Mouse (Mus musculus) cerebellum, adult 2 months (tissue): ENCODE results near the gene Fbf1. TPM values are rescaled to one million over a fixed set of nuclear protein-coding genes. Genes with fewer than 3 reads are reported as not detected.

Experiments used
- DNase-seq, 2 experiments: peaks; one replicate each; pipeline ENCODE4 v3.0.0; 2021
- H3K27ac ChIP-seq: fragments of 200-500 bp; 2 replicates; pipeline ENCODE4 v1.5.1; 2012; ENCODE audit warnings: low read length, control low read depth, inconsistent platforms; ENCODE audit not compliant: insufficient read depth
- H3K27me3 ChIP-seq: fragments of 200-500 bp; 2 replicates; pipeline ENCODE4 v1.6.1; 2012; ENCODE audit warnings: inconsistent platforms, mild to moderate bottlenecking, low read length, moderate library complexity; ENCODE audit not compliant: control insufficient read depth, insufficient read depth
- H3K4me1 ChIP-seq: fragments of 200-500 bp; 2 replicates; pipeline ENCODE4 v1.6.1; 2011; ENCODE audit warnings: low read length; ENCODE audit not compliant: control insufficient read depth, insufficient read depth
- H3K4me3 ChIP-seq: fragments of 200-500 bp; replicated peaks from 2 replicates; pipeline ENCODE3; 2011; ENCODE audit warnings: mild to moderate bottlenecking, low read depth, low read length, control low read depth; ENCODE audit not compliant: insufficient read depth
- CTCF ChIP-seq: fragments of 200-500 bp; IDR thresholded peaks from 2 replicates; pipeline ENCODE4 v1.5.1; 2011; ENCODE audit warnings: low read depth, mild to moderate bottlenecking, control low read depth, low read length, moderate library complexity, borderline replicate concordance; ENCODE audit not compliant: insufficient read depth
- POLR2A ChIP-seq: fragments of 200-500 bp; IDR thresholded peaks from 2 replicates; pipeline ENCODE4 v1.6.1; 2011; ENCODE audit warnings: low read length, control low read depth, borderline replicate concordance; ENCODE audit not compliant: insufficient read depth
- WGBS: fragments of 180-500 bp; shearing (Covaris S2); methylation state at CpG from one replicate; pipeline ENCODE4 v1.1.7; 2018; 5-methylcytosine and 5-hydroxymethylcytosine counted together
- polyA plus RNA-seq: library from polyadenylated mRNA; depleted of rRNA; stranded (reverse); fragments of >200 nt; gene quantifications from 2 replicates; pipeline ENCODE4 v1.2.3, GENCODE M21; 2012

The Fbf1 gene
- polyA plus RNA-seq, 1 experiment = 81.1 TPM

GRCm38 (mm10) chr11:116161312-116161711, 6.7 kb downstream of the Fbf1 start:
- peaks cover 3% of the 10 kb centered on the region for H3K4me1 ChIP-seq
- H3K27me3 ChIP-seq = no peaks in the 10 kb centered on the region
- no peak overlapping the region for H3K4me3 ChIP-seq
- no peak for DNase-seq
- TF ChIP-seq CTCF (no peak), POLR2A (no peak)
- 78% methylated on average over 12 of the region's 12 CpGs for WGBS
- no peak overlapping the region for H3K27ac ChIP-seq

GRCm38 (mm10) chr11:116150960-116151359, 17.0 kb downstream of the Fbf1 start:
- H3K4me1 ChIP-seq = peaks cover 37% of the 10 kb centered on the region
- no peak overlapping the region for H3K4me3 ChIP-seq
- DNase-seq = no peak
- WGBS = 97% methylated on average over 2 of the region's 2 CpGs
- no peaks in the 10 kb centered on the region for H3K27me3 ChIP-seq
- H3K27ac ChIP-seq = no peak overlapping the region
- TF ChIP-seq CTCF = no peak
- TF ChIP-seq POLR2A = no peak

- WGBS = 44% methylated on average over 6 of the region's 6 CpGs
- H3K27ac ChIP-seq = peak overlapping the region; percentile 68
Measured at GRCm38 (mm10) chr11:116149341-116149740, 18.6 kb downstream of the Fbf1 start.

GRCm38 (mm10) chr11:116148761-116149221, 19.2 kb downstream of the Fbf1 start:
- TF ChIP-seq POLR2A = peak; percentile 38; the same call in 1 of the 2 replicates
- no peak for TF ChIP-seq CTCF
- peak; percentile 82 to 83 for DNase-seq
- Histone ChIP-seq H3K27me3 (no peaks in the 10 kb centered on the region), H3K27ac (peak overlapping the region; percentile 68), H3K4me1 (peaks cover 46% of the 10 kb centered on the region), H3K4me3 (peak overlapping the region; percentile 39)
- 17% methylated on average over 20 of the region's 20 CpGs for WGBS

More at GRCm38 (mm10) chr11:116149341-116149740, 18.6 kb downstream of the Fbf1 start:
- Histone ChIP-seq H3K4me3 (peak overlapping the region; percentile 39), H3K4me1 (peaks cover 46% of the 10 kb centered on the region), H3K27me3 (no peaks in the 10 kb centered on the region)
- no peak for TF ChIP-seq POLR2A
- DNase-seq = peak; percentile 69

- TF ChIP-seq CTCF (no peak), POLR2A (no peak)
- peak; percentile 72 to 76 for DNase-seq
- H3K27me3 ChIP-seq = no peaks in the 10 kb centered on the region
- peak overlapping the region; percentile 79 for H3K27ac ChIP-seq
- WGBS = 14% methylated on average over 25 of the region's 25 CpGs
- H3K4me3 ChIP-seq = peak overlapping the region; percentile 10
- peaks cover 46% of the 10 kb centered on the region for H3K4me1 ChIP-seq
Measured at GRCm38 (mm10) chr11:116146294-116146985, 21.5 kb downstream of the Fbf1 start.

GRCm38 (mm10) chr11:116145481-116146293, 22.3 kb downstream of the Fbf1 start:
- Histone ChIP-seq H3K27ac (peak overlapping the region; percentile 79), H3K4me3 (no peak overlapping the region), H3K4me1 (peaks cover 46% of the 10 kb centered on the region), H3K27me3 (no peaks in the 10 kb centered on the region)
- DNase-seq = peak; percentile 75 to 78
- WGBS = 10% methylated on average over 18 of the region's 18 CpGs
- TF ChIP-seq CTCF (no peak), POLR2A (no peak)

- TF ChIP-seq CTCF = no peak
- H3K4me3 ChIP-seq = no peak overlapping the region
- WGBS = 88% methylated on average over 3 of the region's 3 CpGs
Measured at GRCm38 (mm10) chr11:116143468-116143867, 24.5 kb downstream of the Fbf1 start.

More at GRCm38 (mm10) chr11:116143468-116143867, 24.5 kb downstream of the Fbf1 start:
- H3K4me1 ChIP-seq = peaks cover 33% of the 10 kb centered on the region
- no peak overlapping the region for H3K27ac ChIP-seq
- H3K27me3 ChIP-seq = no peaks in the 10 kb centered on the region
- DNase-seq = no peak
